Mouse (Mus musculus) CH12.LX (cell line): ENCODE results near the gene Hecw2. TPM values are rescaled to one million over a fixed set of nuclear protein-coding genes. Genes with fewer than 3 reads are reported as not detected.

ENCODE experiments used
- DNase-seq: peaks from one replicate; pipeline ENCODE4 v3.0.0-alpha.2; 2013; ENCODE audit errors: extremely low read depth
- H3K27ac ChIP-seq: 2 replicates; pipeline ENCODE4 v1.5.1; 2012; ENCODE audit warnings: low read depth, mild to moderate bottlenecking, control low read depth, moderate library complexity; ENCODE audit not compliant: insufficient read depth
- H3K27me3 ChIP-seq: replicated peaks from 2 replicates; pipeline ENCODE3; 2012; ENCODE audit warnings: inconsistent platforms
- H3K36me3 ChIP-seq, 2 experiments: replicated peaks in 1 of 2; 2 replicates each; pipeline versions ENCODE3 to v1.6.1; 2012; ENCODE audit warnings: inconsistent platforms in 1 of 2, low read length in 1 of 2, mild to moderate bottlenecking in 1 of 2, mixed read lengths in 1 of 2, moderate library complexity in 1 of 2; ENCODE audit not compliant: control insufficient read depth in 1 of 2, insufficient read depth in 1 of 2
- H3K4me1 ChIP-seq, 2 experiments: 2 replicates each; pipeline ENCODE4 v1.6.1; 2012; ENCODE audit warnings: inconsistent platforms in 1 of 2, moderate library complexity in 1 of 2; ENCODE audit not compliant: insufficient read depth in 2 of 2, control insufficient read depth in 1 of 2
- H3K4me2 ChIP-seq: 2 replicates; pipeline ENCODE4 v1.6.1; 2012; ENCODE audit warnings: low read depth, mild to moderate bottlenecking, control low read depth; ENCODE audit not compliant: poor library complexity, insufficient read depth, severe bottlenecking
- H3K4me3 ChIP-seq, 3 experiments: fragments of 150-350 bp in 1 of 3; sonication (generic) in 1 of 3; replicated peaks in 1 of 3; 2 replicates each; pipeline versions ENCODE3 to v1.5.1; 2011 to 2012; ENCODE audit warnings: low read depth in 2 of 3, low read length in 2 of 3, mild to moderate bottlenecking in 2 of 3, moderate library complexity in 2 of 3, control low read depth in 1 of 3, improper control_type of control experiment in 1 of 3, inconsistent platforms in 1 of 3, mixed read lengths in 1 of 3; ENCODE audit not compliant: poor library complexity in 1 of 3
- H3K79me2 ChIP-seq: replicated peaks from 2 replicates; pipeline ENCODE4 v1.6.1; 2012; ENCODE audit warnings: mild to moderate bottlenecking, moderate library complexity; ENCODE audit not compliant: control insufficient read depth, poor library complexity, insufficient read depth, severe bottlenecking; ENCODE audit errors: extremely low read depth
- H3K9ac ChIP-seq: 2 replicates; pipeline ENCODE4 v1.6.1; 2012; ENCODE audit warnings: low read depth, mild to moderate bottlenecking, control low read depth, moderate library complexity; ENCODE audit not compliant: insufficient read depth
- H3K9me3 ChIP-seq: replicated peaks from 2 replicates; pipeline ENCODE3; 2012; ENCODE audit warnings: low read length, inconsistent platforms, mixed read lengths
- CHD1 ChIP-seq: IDR thresholded peaks from 2 replicates; pipeline ENCODE4 v1.6.1; 2012; ENCODE audit warnings: low read depth, low read length, improper control_type of control experiment, inconsistent platforms
- CHD2 ChIP-seq: IDR thresholded peaks from 2 replicates; pipeline ENCODE4 v1.6.1; 2011; ENCODE audit warnings: low read length, improper control_type of control experiment
- CTCF ChIP-seq, 2 experiments: IDR thresholded peaks in 1 of 2; conservative IDR thresholded peaks in 1 of 2; 2 replicates each; pipeline ENCODE4 v1.5.1; 2011 to 2012; ENCODE audit warnings: low read depth in 2 of 2, low read length in 2 of 2, improper control_type of control experiment in 1 of 2, inconsistent platforms in 1 of 2, mild to moderate bottlenecking in 1 of 2, moderate library complexity in 1 of 2
- ELF1 ChIP-seq: IDR thresholded peaks from 2 replicates; pipeline ENCODE4 v1.6.1; 2014; ENCODE audit warnings: low read depth, mild to moderate bottlenecking, inconsistent platforms, low read length, improper control_type of control experiment
- EP300 ChIP-seq: IDR thresholded peaks from 2 replicates; pipeline ENCODE4 v1.6.1; 2011; ENCODE audit warnings: low read length, improper control_type of control experiment
- ETS1 ChIP-seq: conservative IDR thresholded peaks from 2 replicates; pipeline ENCODE4 v1.6.1; 2012; ENCODE audit warnings: low read depth, mild to moderate bottlenecking, inconsistent platforms, low read length, improper control_type of control experiment, moderate library complexity
- GABPA ChIP-seq: IDR thresholded peaks from 2 replicates; pipeline ENCODE4 v1.6.1; 2012; ENCODE audit warnings: low read depth, low read length, improper control_type of control experiment, inconsistent platforms; ENCODE audit not compliant: insufficient replicate concordance
- HCFC1 ChIP-seq: IDR thresholded peaks from 2 replicates; pipeline ENCODE4 v1.6.1; 2012; ENCODE audit warnings: low read depth, mild to moderate bottlenecking, inconsistent platforms, low read length, improper control_type of control experiment
- IRF4 ChIP-seq: IDR thresholded peaks from 2 replicates; pipeline ENCODE4 v1.6.1; 2014; ENCODE audit warnings: low read depth, mild to moderate bottlenecking, inconsistent platforms, low read length, improper control_type of control experiment
- JUN ChIP-seq: IDR thresholded peaks from 2 replicates; pipeline ENCODE4 v1.6.1; 2011; ENCODE audit warnings: low read depth, mild to moderate bottlenecking, low read length, improper control_type of control experiment, moderate library complexity; ENCODE audit not compliant: insufficient read depth
- JUND ChIP-seq: conservative IDR thresholded peaks from 2 replicates; pipeline ENCODE4 v1.6.1; 2011; ENCODE audit warnings: low read depth, low read length, improper control_type of control experiment
- KAT2A ChIP-seq: IDR thresholded peaks from 2 replicates; pipeline ENCODE4 v1.6.1; 2012; ENCODE audit warnings: low read length, improper control_type of control experiment, inconsistent platforms; ENCODE audit not compliant: insufficient replicate concordance
- MAFK ChIP-seq: IDR thresholded peaks from 2 replicates; pipeline ENCODE4 v1.6.1; 2011; ENCODE audit warnings: low read length, improper control_type of control experiment; ENCODE audit not compliant: insufficient replicate concordance
- MEF2A ChIP-seq: IDR thresholded peaks from 2 replicates; pipeline ENCODE4 v1.6.1; 2014; ENCODE audit warnings: low read depth, mild to moderate bottlenecking, inconsistent platforms, low read length, improper control_type of control experiment, borderline replicate concordance
- MXI1 ChIP-seq: IDR thresholded peaks from 2 replicates; pipeline ENCODE4 v1.6.1; 2011; ENCODE audit warnings: mild to moderate bottlenecking, low read depth, low read length, improper control_type of control experiment
- MYC ChIP-seq: IDR thresholded peaks from 2 replicates; pipeline ENCODE4 v1.6.1; 2011; ENCODE audit warnings: low read depth, mild to moderate bottlenecking, improper control_type of control experiment, low read length
- NELFE ChIP-seq: IDR thresholded peaks from 2 replicates; pipeline ENCODE4 v1.6.1; 2011; ENCODE audit warnings: low read depth, low read length, improper control_type of control experiment
- PAX5 ChIP-seq: IDR thresholded peaks from 2 replicates; pipeline ENCODE4 v1.6.1; 2012; ENCODE audit warnings: low read length, inconsistent platforms, mixed read lengths
- POLR2A ChIP-seq: IDR thresholded peaks from 2 replicates; pipeline ENCODE4 v1.6.1; 2011; ENCODE audit warnings: low read depth, mild to moderate bottlenecking, improper control_type of control experiment, low read length
- RAD21 ChIP-seq: IDR thresholded peaks from 2 replicates; pipeline ENCODE4 v1.6.1; 2011; ENCODE audit warnings: low read depth, mild to moderate bottlenecking, low read length, improper control_type of control experiment, moderate library complexity
- SMC3 ChIP-seq: IDR thresholded peaks from 2 replicates; pipeline ENCODE4 v1.6.1; 2011; ENCODE audit warnings: low read depth, low read length, improper control_type of control experiment
- TCF12 ChIP-seq: IDR thresholded peaks from 2 replicates; pipeline ENCODE4 v1.6.1; 2014; ENCODE audit warnings: low read depth, mild to moderate bottlenecking, inconsistent platforms, low read length, improper control_type of control experiment
- UBTF ChIP-seq: IDR thresholded peaks from 2 replicates; pipeline ENCODE4 v1.6.1; 2012; ENCODE audit warnings: low read depth, mild to moderate bottlenecking, inconsistent platforms, low read length, improper control_type of control experiment, moderate library complexity
- USF1 ChIP-seq: IDR thresholded peaks from 2 replicates; pipeline ENCODE4 v1.6.1; 2014; ENCODE audit warnings: low read depth, mild to moderate bottlenecking, inconsistent platforms, low read length, improper control_type of control experiment
- ZC3H11A ChIP-seq: IDR thresholded peaks from 2 replicates; pipeline ENCODE4 v1.6.1; 2012; ENCODE audit warnings: low read depth, mild to moderate bottlenecking, inconsistent platforms, low read length, improper control_type of control experiment
- ZKSCAN1 ChIP-seq: IDR thresholded peaks from 2 replicates; pipeline ENCODE4 v1.6.1; 2012; ENCODE audit warnings: low read depth, inconsistent platforms, low read length, improper control_type of control experiment, borderline replicate concordance
- ZNF384 ChIP-seq: IDR thresholded peaks from 2 replicates; pipeline ENCODE4 v1.6.1; 2012; ENCODE audit warnings: low read depth, low read length, improper control_type of control experiment, inconsistent platforms
- dilution Hi-C: fragments of 300-500 bp; cut with MboI; formaldehyde crosslinking; loops from 2 replicates; pipeline ENCODE4 v1.14.3; 2020; ENCODE audit warnings: low sequenced_read_pairs; ENCODE audit not compliant: extremely low pct_unique_long_range_greater_than_20kb, extremely low pct_ligation_motif_present
- in situ Hi-C: fragments of 300-500 bp; cut with MboI; formaldehyde crosslinking; loops from 3 replicates; pipeline ENCODE4 v1.14.3; 2019; ENCODE audit warnings: low sequenced_read_pairs, low pct_ligation_motif_present, low pct_unique_long_range_greater_than_20kb, mixed read lengths
- polyA plus RNA-seq: library from polyadenylated mRNA; unstranded; fragments of >175 nt; gene quantifications from 2 replicates; pipeline ENCODE4 v1.2.1, GENCODE M21; 2012; ENCODE audit warnings: low read depth; ENCODE audit not compliant: insufficient read length
- total RNA-seq, 2 experiments: library from RNA; depleted of rRNA; stranded (reverse); fragments of 300-350 nt in 1 of 2; fragments of >200 nt in 1 of 2; gene quantifications; 2 replicates each; pipeline ENCODE4 v1.2.3; 2012 to 2014

The Hecw2 gene
- total and polyA plus RNA-seq, 3 experiments: 0.05 to 0.59 (median 0.14) TPM

DNA sequence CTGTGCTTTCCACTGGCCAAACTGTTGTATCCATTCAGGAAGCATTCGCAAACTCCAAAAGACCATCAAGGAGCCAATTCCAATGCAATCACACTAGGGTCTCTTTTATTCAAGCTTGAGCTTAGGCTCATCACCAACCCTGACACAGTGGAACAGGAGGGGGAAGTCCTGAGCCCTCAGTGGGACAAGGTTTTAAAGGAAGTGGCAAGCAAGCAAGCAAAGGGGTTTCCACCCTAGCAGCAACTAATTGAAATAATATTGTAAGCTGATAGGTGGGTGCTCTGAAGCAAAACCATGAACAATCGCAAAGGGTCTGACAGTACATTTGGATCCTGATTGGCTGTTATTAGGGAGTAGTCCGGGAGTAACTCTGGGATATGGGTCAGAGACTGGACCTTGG is 25.3 kb upstream of the Hecw2 start:
- Histone ChIP-seq H3K9ac (no peak overlapping the region), H3K4me1 (peaks cover 22 to 62% of the 10 kb centered on the region in 2 experiments), H3K79me2 (no peaks in the 10 kb centered on the region), H3K4me3 (no peak overlapping the region), H3K4me2 (0 out of 2 replicates have a peak overlapping the region, but pooled peaks have one; percentile 1), H3K9me3 (no peaks in the 10 kb centered on the region), H3K27me3 (no peaks in the 10 kb centered on the region), H3K36me3 (no peaks in the 10 kb centered on the region), H3K27ac (peak overlapping the region; percentile 21; the same call in 1 of the 2 replicates)
- DNase-seq: peak; percentile 55
- TF ChIP-seq KAT2A (no peak), CHD1 (no peak), ZKSCAN1 (no peak), MXI1 (no peak), SMC3 (no peak), POLR2A (no peak), RAD21 (no peak), HCFC1 (no peak), GABPA (no peak), CTCF (conservative IDR thresholded peaks at IDR 0.05 in 1 of 2, IDR thresholded peaks at IDR 0.05 in 1 of 2; ENCODE audit: low read depth in 2 of 2, low read length in 2 of 2) (no peak), JUND (no peak), USF1 (no peak), MAFK (no peak), MEF2A (peak; percentile 54), IRF4 (peak; percentile 47; the same call in 1 of the 2 replicates), ZNF384 (no peak), ZC3H11A (no peak), EP300 (peak; percentile 48), UBTF (no peak), TCF12 (peak; percentile 45; the same call in 1 of the 2 replicates), PAX5 (no peak), ELF1 (peak; percentile 62), CHD2 (0 out of 2 replicates have a peak, but pooled peaks have one; percentile 23), JUN (no peak), NELFE (no peak), MYC (no peak), ETS1 (peak; percentile 31)
- in situ Hi-C loops (no loop called here), dilution Hi-C loops (no loop called here)
